Mouse (Mus musculus) neural tube, embryonic 15.5 days (tissue): ENCODE data around the gene Lamtor5. TPM values are rescaled to one million over a fixed set of nuclear protein-coding genes. Genes with fewer than 3 reads are reported as not detected.
A peak's percentile ranks its signal among the peaks of the same experiment; 100 is the strongest.

Experiments
- ATAC-seq: fragments of 200-750 bp; cut with Nextera tagmentation; 2 replicates; pipeline ENCODE4 v1.8.0; 2017; ENCODE audit warnings: mild to moderate bottlenecking, moderate TSS enrichment, moderate library complexity; ENCODE audit not compliant: low FRiP score
- H3K27ac ChIP-seq: fragments of 300-500 bp; sonication (generic); replicated peaks from 2 replicates; pipeline ENCODE4 v1.5.1; 2015; ENCODE audit warnings: mild to moderate bottlenecking, inconsistent platforms
- H3K27me3 ChIP-seq: fragments of 300-500 bp; sonication (generic); replicated peaks from 2 replicates; pipeline ENCODE4 v1.6.1; 2015; ENCODE audit warnings: inconsistent platforms
- H3K36me3 ChIP-seq: fragments of 300-500 bp; sonication (generic); 2 replicates; pipeline ENCODE4 v1.6.1; 2015; ENCODE audit warnings: inconsistent platforms
- H3K4me1 ChIP-seq: fragments of 300-500 bp; sonication (generic); 2 replicates; pipeline ENCODE4 v1.6.1; 2015; ENCODE audit warnings: inconsistent platforms
- H3K4me2 ChIP-seq: fragments of 300-500 bp; sonication (generic); 2 replicates; pipeline ENCODE4 v1.6.1; 2015; ENCODE audit warnings: inconsistent platforms, mild to moderate bottlenecking, moderate library complexity
- H3K4me3 ChIP-seq: fragments of 300-500 bp; sonication (generic); replicated peaks from 2 replicates; pipeline ENCODE4 v1.5.1; 2015; ENCODE audit warnings: mild to moderate bottlenecking, inconsistent platforms
- H3K9ac ChIP-seq: fragments of 300-500 bp; sonication (generic); replicated peaks from 2 replicates; pipeline ENCODE4 v1.6.1; 2015; ENCODE audit warnings: mild to moderate bottlenecking, inconsistent platforms
- H3K9me3 ChIP-seq: fragments of 300-500 bp; sonication (generic); replicated peaks from 2 replicates; pipeline ENCODE4 v1.6.1; 2016; ENCODE audit warnings: inconsistent platforms
- WGBS: fragments of 180-500 bp; shearing (Covaris S2); methylation state at CpG from one replicate; pipeline ENCODE4 v1.1.7; 2015; ENCODE audit warnings: mixed read lengths; 5-methylcytosine and 5-hydroxymethylcytosine counted together
- polyA plus RNA-seq: library from polyadenylated mRNA; unstranded; fragments of >200 nt; fragmentation: Nextera tagmentation; extraction: Ambion mirVana; gene quantifications from 2 replicates; pipeline ENCODE4 v1.2.1, GENCODE M21; 2015

The Lamtor5 gene
- 197 and 198 TPM in 2 replicates for polyA plus RNA-seq

GRCm38 (mm10) chr3:107278479-107279269 lies at the start of gene Lamtor5:
Gene Lamtor5, plus strand, starts transcription at chr3:107278858.
- Histone ChIP-seq H3K4me3 (peak within 1 kb of the TSS; percentile 92), H3K27ac (peak within 1 kb of the TSS; percentile 64; the same call in 1 of the 2 replicates), H3K4me1 (peaks cover 17% of the 10 kb centered on the region), H3K27me3 (0 out of 2 replicates have a peak, but pooled peaks cover 4% of the 10 kb centered on the region), H3K9ac (peak within 1 kb of the TSS; percentile 90), H3K9me3 (no peaks in the 10 kb centered on the region), H3K36me3 (peaks cover 9% of the 10 kb centered on the region), H3K4me2 (peak within 1 kb of the TSS; percentile 74)
- peak; percentile 93 for ATAC-seq
- WGBS: 3% methylated on average over 43 of the region's 43 CpGs

GRCm38 (mm10) chr3:107229221-107229620 lies 49.4 kb upstream of the Lamtor5 start:
- no peak for ATAC-seq

GRCm38 (mm10) chr3:107229822-107230221 lies 48.8 kb upstream of the Lamtor5 start:
- no peak overlapping the region for H3K4me2 ChIP-seq
- no peaks in the 10 kb centered on the region for H3K9me3 ChIP-seq
- no peak overlapping the region for H3K9ac ChIP-seq
- no peak overlapping the region for H3K4me3 ChIP-seq
- 79% methylated on average over 5 of the region's 5 CpGs for WGBS
- H3K27me3 ChIP-seq: no peaks in the 10 kb centered on the region; the same call in 1 of the 2 replicates
- no peak for ATAC-seq
- no peak overlapping the region for H3K27ac ChIP-seq
- no peaks in the 10 kb centered on the region for H3K4me1 ChIP-seq
- no peaks in the 10 kb centered on the region for H3K36me3 ChIP-seq

More at GRCm38 (mm10) chr3:107229221-107229620, 49.4 kb upstream of the Lamtor5 start:
- Histone ChIP-seq H3K4me1 (no peaks in the 10 kb centered on the region), H3K27me3 (no peaks in the 10 kb centered on the region; the same call in 1 of the 2 replicates), H3K27ac (no peak overlapping the region), H3K9me3 (no peaks in the 10 kb centered on the region), H3K36me3 (no peaks in the 10 kb centered on the region), H3K4me3 (no peak overlapping the region), H3K4me2 (no peak overlapping the region), H3K9ac (no peak overlapping the region)
- WGBS: 80% methylated on average over 5 of the region's 5 CpGs

GRCm38 (mm10) chr3:107230527-107230926 lies 48.1 kb upstream of the Lamtor5 start, which contains the start of gene A630076J17Rik:
Gene A630076J17Rik, plus strand, starts transcription at chr3:107230614.
- H3K9ac ChIP-seq: no peak within 1 kb of the TSS
- no peak within 1 kb of the TSS for H3K27ac ChIP-seq
- no peaks in the 10 kb centered on the region for H3K4me1 ChIP-seq
- H3K36me3 ChIP-seq: no peaks in the 10 kb centered on the region
- 63% methylated on average over 1 of the region's 1 CpGs for WGBS
- no peaks in the 10 kb centered on the region; the same call in 1 of the 2 replicates for H3K27me3 ChIP-seq
- ATAC-seq: no peak
- H3K9me3 ChIP-seq: no peaks in the 10 kb centered on the region
- no peak within 1 kb of the TSS for H3K4me2 ChIP-seq
- H3K4me3 ChIP-seq: no peak within 1 kb of the TSS

- Histone ChIP-seq H3K27ac (no peak overlapping the region), H3K4me3 (no peak overlapping the region), H3K4me1 (no peaks in the 10 kb centered on the region), H3K27me3 (no peaks in the 10 kb centered on the region; the same call in 1 of the 2 replicates), H3K36me3 (no peaks in the 10 kb centered on the region), H3K9ac (no peak overlapping the region), H3K9me3 (no peaks in the 10 kb centered on the region), H3K4me2 (no peak overlapping the region)
- ATAC-seq: no peak
- WGBS: 61% methylated on average over 4 of the region's 4 CpGs
Measured at GRCm38 (mm10) chr3:107231202-107231601, 47.5 kb upstream of the Lamtor5 start.

- no peaks in the 10 kb centered on the region; the same call in 1 of the 2 replicates for H3K27me3 ChIP-seq
- ATAC-seq: peak; percentile 65; the same call in 1 of the 2 replicates
- no peak overlapping the region for H3K4me3 ChIP-seq
- 8% methylated on average over 11 of the region's 11 CpGs for WGBS
- H3K4me2 ChIP-seq: no peak overlapping the region
- no peak overlapping the region for H3K27ac ChIP-seq
- no peaks in the 10 kb centered on the region for H3K36me3 ChIP-seq
- no peaks in the 10 kb centered on the region for H3K9me3 ChIP-seq
- no peaks in the 10 kb centered on the region for H3K4me1 ChIP-seq
- no peak overlapping the region for H3K9ac ChIP-seq
Measured at GRCm38 (mm10) chr3:107233351-107233813, 45.3 kb upstream of the Lamtor5 start.

GRCm38 (mm10) chr3:107233945-107234344 lies 44.7 kb upstream of the Lamtor5 start:
- WGBS: 37% methylated on average over 2 of the region's 2 CpGs

GRCm38 (mm10) chr3:107238051-107238450 lies 40.6 kb upstream of the Lamtor5 start:
- H3K4me2 ChIP-seq: no peak overlapping the region
- no peak overlapping the region for H3K27ac ChIP-seq
- H3K9ac ChIP-seq: no peak overlapping the region
- H3K27me3 ChIP-seq: peaks cover 3% of the 10 kb centered on the region; the same call in 1 of the 2 replicates
- H3K36me3 ChIP-seq: no peaks in the 10 kb centered on the region
- no peak overlapping the region for H3K4me3 ChIP-seq
- 52% methylated on average over 2 of the region's 2 CpGs for WGBS
- H3K9me3 ChIP-seq: no peaks in the 10 kb centered on the region
- no peaks in the 10 kb centered on the region for H3K4me1 ChIP-seq
- no peak for ATAC-seq

More at GRCm38 (mm10) chr3:107233945-107234344, 44.7 kb upstream of the Lamtor5 start:
- no peaks in the 10 kb centered on the region for H3K9me3 ChIP-seq
- H3K4me2 ChIP-seq: no peak overlapping the region
- no peak overlapping the region for H3K9ac ChIP-seq
- H3K27ac ChIP-seq: no peak overlapping the region
- ATAC-seq: peak; percentile 11; the same call in 1 of the 2 replicates
- no peaks in the 10 kb centered on the region; the same call in 1 of the 2 replicates for H3K27me3 ChIP-seq
- no peaks in the 10 kb centered on the region for H3K4me1 ChIP-seq
- H3K36me3 ChIP-seq: no peaks in the 10 kb centered on the region
- H3K4me3 ChIP-seq: no peak overlapping the region

- no peaks in the 10 kb centered on the region for H3K4me1 ChIP-seq
- no peaks in the 10 kb centered on the region for H3K36me3 ChIP-seq
- no peaks in the 10 kb centered on the region for H3K9me3 ChIP-seq
- WGBS: 90% methylated on average over 8 of the region's 8 CpGs
- H3K9ac ChIP-seq: no peak overlapping the region
- peaks cover 3% of the 10 kb centered on the region; the same call in 1 of the 2 replicates for H3K27me3 ChIP-seq
- H3K4me3 ChIP-seq: no peak overlapping the region
- no peak overlapping the region for H3K27ac ChIP-seq
- no peak overlapping the region for H3K4me2 ChIP-seq
- no peak for ATAC-seq
Measured at GRCm38 (mm10) chr3:107238471-107238980, 40.1 kb upstream of the Lamtor5 start.

GRCm38 (mm10) chr3:107239607-107240006 lies 39.1 kb upstream of the Lamtor5 start, which contains the start of gene Prok1:
Gene Prok1, minus strand, starts transcription at chr3:107239707.
- no peaks in the 10 kb centered on the region for H3K36me3 ChIP-seq

GRCm38 (mm10) chr3:107241389-107242094 lies 37.1 kb upstream of the Lamtor5 start:
- Histone ChIP-seq H3K27me3 (0 out of 2 replicates have a peak, but pooled peaks cover 3% of the 10 kb centered on the region), H3K27ac (no peak overlapping the region), H3K4me3 (no peak overlapping the region), H3K4me1 (no peaks in the 10 kb centered on the region), H3K4me2 (no peak overlapping the region), H3K9ac (no peak overlapping the region), H3K36me3 (no peaks in the 10 kb centered on the region), H3K9me3 (no peaks in the 10 kb centered on the region)
- no peak for ATAC-seq
- 39% methylated on average over 14 of the region's 14 CpGs for WGBS

More at GRCm38 (mm10) chr3:107239607-107240006, 39.1 kb upstream of the Lamtor5 start, which contains the start of gene Prok1:
- 0 out of 2 replicates have a peak, but pooled peaks cover 3% of the 10 kb centered on the region for H3K27me3 ChIP-seq
- no peaks in the 10 kb centered on the region for H3K9me3 ChIP-seq
- WGBS: 92% methylated on average over 9 of the region's 9 CpGs
- ATAC-seq: no peak
- H3K27ac ChIP-seq: no peak within 1 kb of the TSS
- no peak within 1 kb of the TSS for H3K4me2 ChIP-seq
- no peaks in the 10 kb centered on the region for H3K4me1 ChIP-seq
- no peak within 1 kb of the TSS for H3K9ac ChIP-seq
- no peak within 1 kb of the TSS for H3K4me3 ChIP-seq
